Mouse (Mus musculus) cortical plate, adult 2 months (tissue): Measurements from ENCODE around the gene Tbc1d15. TPM values are rescaled to one million over a fixed set of nuclear protein-coding genes. Genes with fewer than 3 reads are reported as not detected.
"Not testable (repeated sequence)": the region's sequence is repeated elsewhere in the genome, so short reads cannot be mapped to it uniquely, and the experiment has no call there.

Source experiments
- H3K27ac ChIP-seq: fragments of 200-500 bp; 2 replicates; pipeline ENCODE4 v1.5.1; 2012; ENCODE audit warnings: low read length, control low read depth, inconsistent platforms; ENCODE audit not compliant: insufficient read depth
- H3K4me1 ChIP-seq: fragments of 200-500 bp; 2 replicates; pipeline ENCODE4 v1.6.1; 2011; ENCODE audit warnings: low read length; ENCODE audit not compliant: control insufficient read depth, insufficient read depth
- H3K4me3 ChIP-seq: fragments of 200-500 bp; 2 replicates; pipeline ENCODE4 v1.5.1; 2011; ENCODE audit warnings: mild to moderate bottlenecking, low read length, control low read depth; ENCODE audit not compliant: insufficient read depth
- CTCF ChIP-seq: fragments of 200-500 bp; IDR thresholded peaks from 2 replicates; pipeline ENCODE4 v1.5.1; 2011; ENCODE audit warnings: mild to moderate bottlenecking, control low read depth, low read length; ENCODE audit not compliant: insufficient read depth; ENCODE audit errors: extremely low read depth
- POLR2A ChIP-seq: fragments of 200-500 bp; IDR thresholded peaks from 2 replicates; pipeline ENCODE4 v1.6.1; 2011; ENCODE audit warnings: mild to moderate bottlenecking, low read length, control low read depth; ENCODE audit not compliant: insufficient read depth; ENCODE audit errors: extremely low read depth
- polyA plus RNA-seq: library from polyadenylated mRNA; depleted of rRNA; stranded (reverse); fragments of >200 nt; gene quantifications from 2 replicates; pipeline ENCODE4 v1.2.3, GENCODE M21; 2012

Gene Tbc1d15
- polyA plus RNA-seq, 1 experiment = 30.8 TPM

GRCm38 (mm10) chr10:115223845-115224244, 27.4 kb downstream of the Tbc1d15 start:
- no peak overlapping the region for H3K4me3 ChIP-seq
- H3K4me1 ChIP-seq = no peaks in the 10 kb centered on the region; the same call in 1 of the 2 replicates
- no peak overlapping the region for H3K27ac ChIP-seq
- no peak for TF ChIP-seq POLR2A
- no peak for TF ChIP-seq CTCF

GRCm38 (mm10) chr10:115212916-115213580, 38.2 kb downstream of the Tbc1d15 start:
- TF ChIP-seq POLR2A (no peak), CTCF (no peak)
- Histone ChIP-seq H3K4me1 (no peaks in the 10 kb centered on the region), H3K4me3 (no peak overlapping the region), H3K27ac (no peak overlapping the region)

- TF ChIP-seq CTCF (no peak), POLR2A (no peak)
- no peaks in the 10 kb centered on the region for H3K4me1 ChIP-seq
- no peak overlapping the region for H3K4me3 ChIP-seq
- no peak overlapping the region for H3K27ac ChIP-seq
Measured at GRCm38 (mm10) chr10:115205825-115206224, 45.4 kb downstream of the Tbc1d15 start.

GRCm38 (mm10) chr10:115205284-115205683, 46.0 kb downstream of the Tbc1d15 start:
- H3K27ac ChIP-seq = no peak overlapping the region
- no peaks in the 10 kb centered on the region for H3K4me1 ChIP-seq
- TF ChIP-seq CTCF = no peak
- TF ChIP-seq POLR2A = no peak
- H3K4me3 ChIP-seq = no peak overlapping the region

GRCm38 (mm10) chr10:115191214-115191613, 60.1 kb downstream of the Tbc1d15 start:
- H3K4me1 ChIP-seq = no peaks in the 10 kb centered on the region
- H3K4me3 ChIP-seq = no peak overlapping the region
- TF ChIP-seq CTCF = no peak
- H3K27ac ChIP-seq = no peak overlapping the region

GRCm38 (mm10) chr10:115187390-115187789, 63.9 kb downstream of the Tbc1d15 start:
- no peak overlapping the region for H3K27ac ChIP-seq

GRCm38 (mm10) chr10:115184697-115185096, 66.6 kb downstream of the Tbc1d15 start, which contains the start of gene Tph2:
TSS of gene Tph2 (minus strand) at chr10:115185022.
- no peak within 1 kb of the TSS for H3K27ac ChIP-seq
- H3K4me3 ChIP-seq = no peak within 1 kb of the TSS
- TF ChIP-seq CTCF = peak; percentile 42
- no peak for TF ChIP-seq POLR2A
- H3K4me1 ChIP-seq = no peaks in the 10 kb centered on the region

More at GRCm38 (mm10) chr10:115187390-115187789, 63.9 kb downstream of the Tbc1d15 start:
- Histone ChIP-seq H3K4me3 (no peak overlapping the region), H3K4me1 (no peaks in the 10 kb centered on the region)
- TF ChIP-seq CTCF (no peak), POLR2A (no peak)

- Histone ChIP-seq H3K27ac (no peak overlapping the region), H3K4me1 (no peaks in the 10 kb centered on the region), H3K4me3 (no peak overlapping the region)
- no peak for TF ChIP-seq POLR2A
- no peak for TF ChIP-seq CTCF
Measured at GRCm38 (mm10) chr10:115181034-115181433, 70.2 kb downstream of the Tbc1d15 start.

GRCm38 (mm10) chr10:115178019-115178418, 73.2 kb downstream of the Tbc1d15 start:
- H3K4me3 ChIP-seq = not testable (repeated sequence)

GRCm38 (mm10) chr10:115175591-115175991, 75.7 kb downstream of the Tbc1d15 start:
- no peak overlapping the region for H3K4me3 ChIP-seq
- H3K4me1 ChIP-seq = 0 out of 2 replicates have a peak, but pooled peaks cover 4% of the 10 kb centered on the region
- H3K27ac ChIP-seq = no peak overlapping the region
- no peak for TF ChIP-seq POLR2A
- no peak for TF ChIP-seq CTCF

More at GRCm38 (mm10) chr10:115178019-115178418, 73.2 kb downstream of the Tbc1d15 start:
- not testable (repeated sequence) for H3K4me1 ChIP-seq, H3K27ac ChIP-seq

GRCm38 (mm10) chr10:115173336-115173735, 77.9 kb downstream of the Tbc1d15 start:
- no peak overlapping the region for H3K27ac ChIP-seq
- 0 out of 2 replicates have a peak, but pooled peaks cover 4% of the 10 kb centered on the region for H3K4me1 ChIP-seq
- no peak for TF ChIP-seq CTCF

More at GRCm38 (mm10) chr10:115173336-115173735, 77.9 kb downstream of the Tbc1d15 start:
- no peak overlapping the region for H3K4me3 ChIP-seq
